Mouse (Mus musculus) erythroid progenitor cell, adult 5-6 weeks (primary cell): Measurements from ENCODE around the gene Mindy1. TPM values are rescaled to one million over a fixed set of nuclear protein-coding genes. Genes with fewer than 3 reads are reported as not detected.

Source experiments
- ATAC-seq: replicated peaks from 2 replicates; pipeline ENCODE4 v1.8.0; 2016; ENCODE audit warnings: moderate number of reproducible peaks, mild to moderate bottlenecking, moderate TSS enrichment, inconsistent platforms; ENCODE audit not compliant: poor library complexity, low FRiP score, severe bottlenecking
- total RNA-seq, 2 experiments: library from RNA; stranded (forward) in 1 of 2; stranded (reverse) in 1 of 2; fragments of 150-400 nt in 1 of 2; fragments of 186-747, 209-891 nt in 1 of 2; gene quantifications; 2 replicates each; pipeline versions ENCODE4 v1.2.3 to v1.2.4; 2015 to 2017; ENCODE audit warnings: low replicate concordance in 2 of 2

Mindy1 gene
- total RNA-seq, 2 experiments from 2014 or later: 36.1 to 38.6 TPM

- ATAC-seq: no peak
Observed at GRCm38 (mm10) chr3:95290156-95290555, 9.0 kb downstream of the Mindy1 start.

- no peak for ATAC-seq
Observed at GRCm38 (mm10) chr3:95291041-95291440, 9.9 kb downstream of the Mindy1 start.

GRCm38 (mm10) chr3:95292899-95293298 lies 11.8 kb downstream of the Mindy1 start:
- no peak for ATAC-seq

- ATAC-seq: no peak
Observed at GRCm38 (mm10) chr3:95293537-95293936, 12.4 kb downstream of the Mindy1 start.

DNA sequence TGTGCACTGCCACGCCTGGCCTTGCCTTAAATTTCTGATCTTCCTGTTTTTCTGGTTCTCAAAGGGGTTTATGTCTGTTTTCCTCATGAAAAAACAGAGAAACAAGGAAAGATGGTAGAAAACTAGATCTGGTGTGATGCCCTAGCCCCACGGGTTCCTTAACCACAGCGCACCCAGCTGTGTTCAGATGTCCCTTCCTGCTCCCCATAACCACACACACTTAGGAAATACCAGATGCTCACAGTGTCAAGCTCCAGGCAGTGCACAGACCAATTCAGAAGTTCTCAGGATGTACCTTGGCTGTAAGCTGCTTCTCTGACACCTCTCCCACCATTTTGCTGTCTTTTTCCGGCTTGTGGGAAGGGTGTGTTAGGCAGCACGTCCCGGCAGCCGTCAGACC lies 13.2 kb downstream of the Mindy1 start:
- ATAC-seq: no peak

- ATAC-seq: no peak
Observed at GRCm38 (mm10) chr3:95294718-95295117, 13.6 kb downstream of the Mindy1 start.

GRCm38 (mm10) chr3:95295321-95296102 lies 14.4 kb downstream of the Mindy1 start:
- peak; percentile 28; the same call in 1 of the 2 replicates for ATAC-seq

DNA sequence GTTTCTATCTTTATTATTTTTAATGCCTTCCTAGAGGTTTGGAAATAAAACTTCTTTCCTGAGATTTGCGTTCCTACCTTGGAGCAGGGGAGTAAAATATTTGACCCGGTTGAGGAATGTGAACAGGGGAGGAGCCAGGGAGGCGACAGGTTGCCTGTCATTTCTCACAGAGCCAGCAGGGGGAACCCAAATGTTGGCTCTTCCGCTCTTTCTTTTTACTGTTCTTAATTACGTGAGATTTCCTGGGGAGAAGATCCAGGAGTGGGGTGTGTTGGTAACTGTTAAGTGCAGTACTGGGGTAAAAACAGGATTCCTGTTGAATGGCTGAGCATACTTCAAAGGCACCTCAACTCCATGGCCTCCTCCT lies 14.9 kb downstream of the Mindy1 start:
- ATAC-seq: peak; percentile 86

DNA sequence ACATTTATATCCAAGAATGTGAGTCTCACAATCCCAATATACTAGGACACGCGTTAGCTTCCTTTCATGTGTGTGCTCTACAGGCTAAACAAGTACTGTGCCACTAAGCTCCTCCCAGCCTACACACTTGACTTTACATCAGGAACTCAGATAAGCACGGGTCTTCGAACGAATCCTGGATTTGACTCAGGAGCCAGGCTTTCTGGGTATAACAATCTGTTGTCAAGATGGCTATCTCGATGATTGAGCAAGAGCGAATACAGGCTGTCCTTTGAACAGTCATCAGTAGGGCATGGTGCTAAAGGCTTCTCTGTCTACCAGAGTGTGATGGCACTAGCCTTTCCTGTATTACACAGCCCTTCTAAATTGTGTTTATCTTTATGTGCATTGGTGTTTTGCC lies 16.9 kb downstream of the Mindy1 start:
- ATAC-seq: no peak

DNA sequence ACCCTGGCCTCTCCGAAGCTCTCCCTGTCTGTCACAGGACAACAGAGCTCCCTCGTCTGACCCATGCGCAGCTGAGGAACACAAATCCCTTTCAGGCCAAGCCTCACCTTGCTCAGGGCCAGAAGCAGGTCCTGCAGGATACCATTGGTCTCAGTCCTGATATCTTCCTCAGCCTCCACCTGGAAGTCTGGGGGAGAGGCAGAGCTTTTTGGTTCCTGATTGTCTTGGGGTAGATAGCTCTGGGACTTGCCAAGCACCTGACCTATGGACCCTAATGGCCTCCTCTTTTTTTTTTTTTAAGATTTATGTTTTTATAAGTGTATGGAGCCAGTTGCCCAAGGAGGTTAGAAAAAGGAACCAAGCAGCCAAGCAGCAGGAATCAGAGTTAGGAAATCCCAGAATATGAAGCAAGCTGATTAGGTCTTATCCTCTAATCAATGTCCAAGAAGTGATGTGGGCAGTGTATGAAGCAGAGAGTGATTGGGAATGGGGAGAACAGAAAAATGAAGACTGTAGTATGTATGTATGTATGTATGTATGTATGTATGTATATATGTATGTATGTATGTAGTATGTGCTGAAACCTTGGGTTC lies 20.2 kb downstream of the Mindy1 start:
- ATAC-seq: no peak

DNA sequence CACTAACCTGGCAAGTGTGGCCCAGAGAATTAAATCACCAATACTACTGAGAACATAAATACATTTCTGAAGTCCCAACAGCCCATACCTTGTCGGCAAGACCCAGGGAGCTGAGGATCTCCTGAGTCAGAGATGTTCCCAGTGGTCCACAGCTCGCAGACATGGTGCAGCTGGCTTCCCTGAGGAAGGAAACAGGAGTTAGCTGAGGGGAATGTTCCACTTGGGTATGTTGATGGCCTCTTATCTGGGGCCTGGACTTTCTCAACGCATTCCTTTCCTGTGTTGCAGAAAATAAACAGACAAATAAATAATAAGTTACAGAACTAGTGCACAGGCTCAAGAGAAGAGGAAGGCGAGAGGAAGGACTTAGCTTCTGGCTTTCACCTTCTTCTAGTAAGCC lies 25.1 kb downstream of the Mindy1 start:
- no peak for ATAC-seq

DNA sequence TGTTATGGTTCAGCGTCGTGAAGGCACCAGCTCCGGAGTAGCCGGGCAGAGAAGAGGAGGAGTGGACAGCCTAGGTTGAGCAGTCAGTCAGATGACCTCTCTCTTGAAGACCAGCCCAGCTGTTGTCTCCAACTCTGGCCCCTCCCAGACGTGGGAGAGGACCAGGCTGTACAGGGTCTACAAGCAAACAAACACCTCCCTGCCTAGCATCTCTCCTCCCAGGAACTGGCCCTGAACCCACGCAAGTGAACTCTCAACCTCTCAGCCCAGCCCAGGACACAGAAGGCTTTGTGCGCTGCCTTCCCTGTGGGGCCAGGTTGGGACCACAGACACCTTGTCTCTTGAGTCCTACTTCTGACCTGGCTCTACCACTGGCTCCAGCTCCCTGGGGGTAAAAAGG lies 26.0 kb downstream of the Mindy1 start, which contains the start of gene Anxa9:
Gene Anxa9, minus strand, starts transcription at position 77 of the 400 bp plus-strand sequence.
- ATAC-seq: no peak

DNA sequence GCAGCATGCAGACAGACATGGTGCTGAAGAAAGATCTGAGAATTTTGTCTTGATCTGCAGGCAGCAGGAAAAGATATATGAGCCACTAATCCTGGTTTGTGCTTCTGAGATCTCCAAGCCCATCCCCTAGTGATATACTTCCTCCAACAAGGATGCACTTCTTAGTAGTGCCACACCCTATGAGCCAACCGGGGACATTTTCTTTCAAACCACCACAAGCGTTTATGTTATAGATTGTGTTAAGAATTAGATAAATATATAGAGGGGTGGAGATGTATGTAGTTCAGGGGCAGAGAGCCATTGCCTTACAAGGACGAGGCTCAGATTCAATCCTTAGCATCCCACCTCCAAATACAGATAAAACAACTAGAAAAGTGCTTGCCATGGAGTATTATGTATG lies 29.4 kb downstream of the Mindy1 start:
- ATAC-seq: no peak

- peak; percentile 59 for ATAC-seq
Observed at GRCm38 (mm10) chr3:95310968-95311882, 30.1 kb downstream of the Mindy1 start.

DNA sequence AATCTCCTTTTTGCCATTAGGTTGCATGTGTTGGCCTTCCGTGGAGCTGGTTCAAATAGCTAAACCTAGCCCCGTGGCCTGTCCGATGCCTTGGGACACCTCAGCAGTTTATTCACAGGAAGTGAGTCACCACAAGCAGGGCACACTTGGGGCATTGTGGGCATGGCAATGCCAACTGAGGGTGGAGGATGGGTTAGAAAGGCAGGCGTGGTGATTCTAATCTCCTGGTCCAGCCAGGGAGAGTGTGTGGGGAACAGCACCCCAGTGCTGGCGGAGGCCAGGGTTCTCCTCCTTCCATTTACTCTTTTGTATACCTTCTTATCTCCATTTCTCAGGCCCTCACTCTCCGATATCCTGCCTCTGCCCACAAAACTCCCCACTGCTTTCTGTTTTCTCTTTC lies 31.5 kb downstream of the Mindy1 start:
- peak; percentile 53 for ATAC-seq

DNA sequence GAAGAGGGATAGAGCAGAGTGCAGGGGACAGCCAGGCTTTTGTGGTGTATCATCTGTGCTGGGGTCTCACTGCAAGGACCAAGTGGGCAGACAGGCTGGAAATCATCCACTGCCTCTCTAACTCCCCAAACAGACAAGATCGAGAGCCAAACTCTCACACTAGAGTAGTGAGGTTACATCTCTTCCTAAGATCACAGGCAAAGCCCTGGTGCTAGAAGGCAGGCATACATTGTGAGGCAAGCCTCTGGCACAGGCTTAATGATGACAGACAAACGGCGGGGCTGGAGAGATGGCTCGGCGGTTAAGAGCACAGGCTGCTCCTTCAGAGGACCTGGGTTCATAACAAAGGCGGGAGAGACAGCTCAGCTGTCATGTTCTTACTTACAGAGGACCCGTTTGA lies 32.3 kb downstream of the Mindy1 start:
- ATAC-seq: no peak

DNA sequence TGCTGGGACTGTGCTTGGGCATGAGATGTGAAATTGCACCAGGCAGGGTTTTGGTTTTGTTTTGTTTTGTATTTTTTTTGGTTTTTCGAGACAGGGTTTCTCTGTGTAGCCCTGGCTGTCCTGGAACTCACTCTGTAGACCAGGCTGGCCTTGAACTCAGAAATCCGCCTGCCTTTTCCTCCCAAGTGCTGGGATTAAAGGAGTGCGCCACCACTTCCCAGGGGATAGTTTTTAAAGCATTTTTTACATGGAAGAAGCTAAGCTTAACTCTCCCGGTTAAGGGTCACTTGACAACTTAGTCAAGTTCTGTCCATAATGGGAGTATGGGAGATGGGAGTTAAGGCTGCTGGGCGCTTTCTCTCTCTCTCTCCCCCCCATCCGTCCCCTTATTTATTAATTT lies 32.9 kb downstream of the Mindy1 start:
- ATAC-seq: no peak

DNA sequence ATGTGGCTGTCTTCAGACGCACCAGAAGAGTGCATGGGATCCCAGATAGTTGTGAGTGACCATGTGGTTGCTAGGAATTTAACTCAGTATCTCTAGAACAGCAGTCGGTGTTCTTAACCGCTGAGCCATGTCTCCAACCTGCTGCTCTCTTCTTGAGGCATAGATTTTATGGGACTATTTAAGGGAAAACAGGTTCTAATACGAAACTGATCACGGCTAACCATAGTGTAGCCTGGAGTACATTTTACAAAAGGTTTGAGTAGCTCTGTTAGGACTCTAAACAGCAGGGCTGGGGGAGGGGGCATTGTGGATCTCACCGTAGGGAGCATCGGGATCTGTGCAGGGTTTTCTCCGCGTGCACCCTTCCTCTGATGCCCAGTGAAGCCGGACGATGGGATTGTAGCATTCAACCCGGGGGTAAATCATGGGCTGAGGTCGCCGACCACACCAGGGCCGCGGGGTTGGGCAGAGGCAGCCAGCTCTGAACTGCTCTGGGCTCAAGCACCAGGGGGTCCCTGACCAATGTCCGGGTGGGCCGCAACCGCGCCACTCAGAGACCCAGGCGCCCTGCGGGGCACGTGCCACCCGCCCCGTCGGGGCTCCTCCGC lies 33.4 kb downstream of the Mindy1 start, which contains the start of gene Cers2:
Gene Cers2, plus strand, starts transcription at position 306 of the 608 bp plus-strand sequence.
- no peak for ATAC-seq

GRCm38 (mm10) chr3:95315094-95315843 lies 34.1 kb downstream of the Mindy1 start:
- ATAC-seq: peak; percentile 73
